Mouse (Mus musculus) gastrocnemius, postnatal 4 days (tissue): ENCODE data around the gene Art4. TPM values are rescaled to one million over a fixed set of nuclear protein-coding genes. Genes with fewer than 3 reads are reported as not detected.
"Not testable (repeated sequence)": the region's sequence is repeated elsewhere in the genome, so short reads cannot be mapped to it uniquely, and the experiment has no call there.

ENCODE experiments used
- DNase-seq, 2 experiments: peaks; one replicate each; pipeline ENCODE4 v3.0.0; 2021 to 2022; ENCODE audit warnings: low spot score in 2 of 2, mixed read lengths in 2 of 2
- long read RNA-seq, 2 experiments: library from polyadenylated mRNA; stranded (forward); transcript quantifications; one replicate each; pipeline ENCODE4 v2.0.0; 2021
- total RNA-seq, 2 experiments: library from RNA; stranded (reverse); gene quantifications; 2 replicates each; pipeline ENCODE4 v1.2.3; 2021

Art4 gene
- total RNA-seq, result 1 to 10 TPM in 1 of 2 experiments, under 1 TPM in 1; 0.41 to 1.0 TPM
- long read RNA-seq, experiment 1, result 0 reads
- long read RNA-seq, experiment 2, result 0 reads

GRCm38 (mm10) chr6:136857186-136857872 lies at the start of gene Art4:
Gene Art4, minus strand, starts transcription at chr6:136857733.
- no peak for DNase-seq

DNA sequence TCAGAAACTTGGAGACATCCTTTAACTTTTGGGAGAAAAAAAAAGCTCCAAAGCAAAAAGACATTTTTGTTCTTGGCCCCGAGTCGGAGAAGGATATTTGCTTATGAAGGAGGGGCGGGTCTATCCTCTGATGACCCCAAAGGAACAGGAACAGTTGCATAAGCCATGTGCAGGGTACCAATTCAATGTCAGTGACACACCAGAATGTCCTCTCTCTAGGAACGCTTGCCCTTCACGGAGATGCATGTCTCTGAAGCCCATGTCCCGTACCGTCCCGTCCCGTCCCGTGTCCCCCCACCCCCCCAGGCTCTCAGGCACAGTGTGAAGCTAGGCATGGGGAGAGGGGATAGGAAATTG lies 49.4 kb upstream of the Art4 start:
- no peak for DNase-seq

DNA sequence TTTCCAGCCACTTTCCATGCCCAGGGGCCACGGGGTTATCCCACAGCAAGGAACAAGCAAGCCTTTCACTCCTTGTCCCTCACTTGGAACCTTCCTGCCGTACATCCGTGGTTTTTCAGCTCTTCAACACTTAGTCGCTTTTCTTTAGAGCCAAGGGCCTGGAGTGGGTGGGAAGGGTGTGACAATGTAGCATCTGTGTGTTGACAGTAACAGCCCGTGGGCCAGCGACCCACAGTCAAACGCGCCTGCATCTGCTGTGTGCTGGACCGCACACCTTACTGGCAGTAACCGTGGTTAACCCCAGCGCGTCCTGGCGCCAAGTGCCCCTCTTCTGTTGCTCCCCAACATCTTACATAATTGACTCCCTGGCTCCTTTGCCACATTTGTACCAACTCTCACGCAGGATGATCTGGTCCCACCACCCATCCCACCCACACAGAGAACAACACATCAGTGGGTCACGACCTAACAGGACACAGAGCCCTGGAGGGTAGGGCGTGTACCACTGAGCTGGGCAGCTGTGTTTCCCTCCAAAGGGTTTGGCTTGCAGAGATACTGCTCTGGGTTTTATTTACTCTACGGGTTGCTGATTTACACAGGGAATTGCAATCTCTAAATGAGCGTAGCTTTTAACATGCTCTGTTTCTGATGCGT lies 48.9 kb upstream of the Art4 start:
- DNase-seq, result no peak

DNA sequence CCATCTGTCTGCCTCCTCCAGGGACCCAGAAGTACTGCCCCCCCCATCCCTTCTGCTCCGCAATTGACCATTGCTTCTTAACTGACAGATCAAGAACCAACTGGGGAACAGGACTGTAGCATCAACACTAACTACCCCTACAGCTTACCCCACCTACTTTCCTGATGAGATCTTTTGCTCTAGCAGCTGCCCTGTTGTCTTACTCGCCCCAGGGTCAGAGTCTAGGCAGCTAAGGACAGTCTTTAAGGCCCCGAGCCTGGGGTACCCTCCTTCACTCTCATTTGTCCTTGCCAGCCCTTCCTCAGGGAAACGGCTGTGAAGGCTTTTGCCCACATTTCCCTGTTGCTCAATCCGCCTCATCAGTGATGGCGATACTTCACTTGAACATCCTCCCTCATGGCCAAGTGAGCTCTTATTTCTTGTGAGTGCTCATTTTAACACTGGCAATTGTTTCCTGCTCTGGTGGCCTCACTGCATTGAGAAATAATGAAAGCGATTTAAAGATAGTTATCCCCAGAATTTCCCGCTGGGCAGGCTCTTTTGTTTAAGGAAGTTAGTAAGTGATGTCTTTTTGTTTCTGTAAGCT lies 46.4 kb upstream of the Art4 start:
- no peak for DNase-seq

- no peak for DNase-seq
These were observed 45.0 kb upstream of the Art4 start for GRCm38 (mm10) chr6:136902527-136902926.

- DNase-seq, result no peak
These were observed 43.5 kb upstream of the Art4 start for GRCm38 (mm10) chr6:136901010-136901409.

DNA sequence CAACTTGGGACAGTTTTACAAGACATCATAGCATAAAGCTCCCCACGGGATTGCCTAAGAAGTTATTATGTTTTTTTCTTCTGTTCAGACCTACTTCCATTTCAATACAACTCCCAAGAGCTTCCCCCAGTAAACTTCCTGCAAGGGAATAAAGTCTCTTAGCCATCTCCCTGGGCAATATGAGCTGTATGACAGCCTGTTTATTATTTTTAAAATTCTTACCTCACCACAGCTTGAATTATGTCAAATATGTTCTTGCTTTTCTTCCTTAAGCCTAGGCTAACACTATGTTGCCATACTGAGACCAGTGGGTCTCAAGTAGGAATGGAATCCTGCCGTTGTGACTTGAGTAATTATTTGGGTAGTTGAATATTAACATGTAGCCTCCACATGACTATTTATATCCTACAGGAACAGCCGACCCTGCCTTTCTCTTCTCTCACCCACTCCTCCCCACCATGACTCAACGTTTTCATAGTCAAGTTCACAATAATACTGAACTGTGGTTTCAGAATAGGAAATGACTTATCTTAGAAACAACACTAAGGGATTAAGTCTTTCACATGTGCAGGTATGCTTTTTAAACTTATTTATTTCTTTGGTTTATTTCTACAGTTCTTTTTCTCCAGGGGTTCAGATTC lies 43.0 kb upstream of the Art4 start:
- no peak for DNase-seq

DNA sequence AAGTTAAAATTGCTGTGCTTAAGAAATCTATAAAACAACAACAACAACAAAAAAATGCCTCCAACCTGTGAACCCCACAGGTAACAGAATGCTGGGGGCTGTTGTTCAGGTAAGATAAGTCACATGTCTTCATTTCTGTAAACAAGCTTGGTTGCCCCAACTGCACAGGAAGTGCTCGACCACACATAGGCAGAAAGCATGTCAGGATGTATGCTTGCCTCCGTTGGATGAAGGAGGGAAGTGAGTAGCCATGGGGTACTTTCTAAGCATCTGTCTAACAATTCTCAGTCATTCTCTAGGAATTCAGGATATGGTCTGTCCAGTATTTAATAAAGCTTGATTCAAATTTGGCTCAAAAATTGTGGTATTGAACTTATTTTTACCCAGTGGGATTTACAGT lies 41.4 kb upstream of the Art4 start:
- no peak for DNase-seq

- DNase-seq, result no peak
These were observed 40.7 kb upstream of the Art4 start for GRCm38 (mm10) chr6:136898222-136898621.

GRCm38 (mm10) chr6:136897789-136898188 lies 40.3 kb upstream of the Art4 start:
- DNase-seq, result no peak

DNA sequence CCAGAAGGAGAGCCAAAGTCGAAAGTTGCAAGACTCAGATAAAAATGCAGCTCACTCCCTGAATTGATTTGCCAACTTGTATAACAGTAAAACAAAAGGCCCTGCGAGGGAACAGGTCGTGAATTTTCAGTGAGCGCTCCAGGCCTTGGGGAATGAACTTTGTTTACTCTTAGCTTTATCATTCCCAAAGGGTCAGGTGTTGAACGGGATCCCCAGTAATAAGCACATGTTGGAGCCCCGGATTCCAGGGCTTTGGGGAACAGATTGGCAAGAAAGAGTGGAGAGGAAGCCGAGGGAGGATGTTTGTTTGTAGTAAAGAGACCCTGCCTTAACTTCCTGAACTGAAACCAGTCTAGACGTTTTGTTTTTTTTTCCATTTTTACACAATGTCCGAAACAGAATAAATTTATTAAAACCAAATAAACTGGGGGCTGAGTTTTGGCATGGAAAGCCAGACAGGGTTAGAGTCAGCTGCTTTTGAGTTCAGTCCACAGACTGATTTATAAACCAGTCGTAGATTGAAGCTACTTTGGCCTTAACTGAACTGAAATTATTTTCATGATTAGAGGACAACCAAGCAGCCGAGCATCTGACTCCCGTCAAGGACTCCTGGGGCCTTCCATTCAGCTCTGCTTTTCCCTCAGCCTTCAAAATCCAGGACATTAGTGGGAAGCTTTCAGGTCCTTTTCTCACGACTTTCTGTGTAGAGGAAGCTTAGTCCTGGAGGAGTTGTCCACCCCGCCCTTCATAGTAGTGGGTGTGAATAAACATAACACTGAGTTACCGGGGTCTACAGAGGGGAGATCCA lies 37.2 kb upstream of the Art4 start:
- no peak for DNase-seq

GRCm38 (mm10) chr6:136892002-136892401 lies 34.5 kb upstream of the Art4 start:
- DNase-seq, result no peak

DNA sequence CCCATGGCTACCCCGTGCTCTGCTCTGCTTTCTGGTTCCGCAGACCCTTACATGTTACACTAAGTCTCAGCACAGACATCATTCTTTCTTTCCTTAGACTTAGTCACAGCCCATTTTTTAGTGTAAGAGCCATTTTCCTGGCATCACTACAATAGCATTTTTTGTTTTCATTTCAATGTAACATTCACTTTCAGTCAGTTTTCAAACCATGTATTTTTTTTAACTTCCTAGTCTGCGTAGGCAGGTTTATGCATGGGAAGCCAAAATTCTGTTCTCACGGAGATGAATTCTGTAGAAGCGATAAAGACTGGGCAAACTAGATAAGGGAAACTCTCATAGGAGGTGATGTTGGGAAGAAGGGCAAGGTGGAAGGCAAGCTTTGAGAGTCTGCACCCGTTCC lies 32.0 kb upstream of the Art4 start:
- DNase-seq, result no peak

GRCm38 (mm10) chr6:136889067-136889466 lies 31.5 kb upstream of the Art4 start:
- DNase-seq, result no peak

- peak in 1 of 2 experiments; percentile 31 for DNase-seq
These were observed 30.3 kb upstream of the Art4 start for GRCm38 (mm10) chr6:136887854-136888253.

GRCm38 (mm10) chr6:136884766-136885165 lies 27.2 kb upstream of the Art4 start:
- not testable (repeated sequence) for DNase-seq

- DNase-seq, result no peak
These were observed 26.4 kb upstream of the Art4 start for GRCm38 (mm10) chr6:136883961-136884360.

DNA sequence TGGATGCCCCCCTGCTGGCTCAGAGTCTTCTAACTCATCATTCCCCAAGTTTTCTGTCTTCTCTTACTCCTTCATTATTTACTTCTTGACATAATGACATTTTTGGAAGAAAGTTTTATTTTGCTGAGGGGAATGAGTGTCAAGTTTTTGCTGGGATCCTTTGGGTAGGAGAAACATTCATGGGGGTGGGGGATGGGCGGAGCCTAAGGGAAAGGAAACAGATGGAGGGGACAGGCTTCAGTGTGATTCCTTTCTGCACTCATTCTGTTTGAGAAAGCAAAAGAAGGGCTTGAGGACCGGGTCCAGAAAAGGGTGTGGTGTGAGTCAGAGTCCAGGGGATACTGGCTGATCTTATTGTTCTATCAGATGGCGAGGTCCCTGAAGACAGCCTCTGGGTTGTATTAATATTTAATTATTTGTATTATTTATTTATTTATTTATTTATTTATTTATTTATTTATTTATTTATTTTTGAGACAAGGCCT lies 25.9 kb upstream of the Art4 start:
- DNase-seq, result no peak

DNA sequence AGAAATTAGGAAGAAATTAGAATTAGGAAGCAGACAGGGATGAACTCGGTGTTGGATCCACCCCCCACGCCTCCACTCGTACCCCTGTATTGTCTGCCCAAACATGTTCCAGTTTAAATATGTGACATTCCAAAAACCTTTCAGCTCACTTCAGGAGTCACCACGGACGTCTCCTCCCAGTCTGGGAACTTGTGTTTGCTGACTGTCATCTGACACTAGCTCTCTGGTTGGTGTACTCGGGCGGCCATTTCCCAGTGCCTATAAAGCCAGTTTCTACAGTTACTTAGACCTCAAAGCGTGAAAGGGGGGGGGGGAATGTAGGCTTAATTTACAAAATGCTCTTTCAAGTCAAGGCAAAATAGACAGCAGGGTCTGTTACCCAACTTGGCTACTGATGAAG lies 24.1 kb upstream of the Art4 start:
- DNase-seq, result no peak

DNA sequence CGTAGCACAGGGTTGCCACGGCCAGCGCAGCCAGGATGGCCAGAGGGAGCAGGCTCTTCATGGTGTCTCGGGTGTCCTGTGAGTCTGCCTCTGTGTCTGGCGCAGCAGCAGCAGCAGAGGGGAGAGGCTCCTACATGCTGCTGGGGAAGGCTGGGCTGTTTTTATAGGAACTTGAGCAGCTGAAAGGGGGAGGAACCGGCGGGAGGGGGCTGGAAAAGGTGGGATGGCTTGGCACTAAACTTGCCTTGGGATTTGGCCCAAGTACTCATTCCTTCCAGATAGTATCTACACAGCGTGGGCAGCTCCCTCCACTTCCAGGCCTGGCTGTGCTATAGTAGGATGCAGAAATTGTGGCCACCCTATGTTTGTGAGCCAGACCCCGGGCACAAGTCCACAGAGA lies 18.1 kb upstream of the Art4 start, which contains the start of gene Mgp:
TSS of gene Mgp (minus strand) at position 154 of the 400 bp plus-strand sequence.
- peak in 1 of 2 experiments; percentile 45 for DNase-seq

GRCm38 (mm10) chr6:136874599-136874998 lies 17.1 kb upstream of the Art4 start:
- no peak for DNase-seq
